In genomic region chr4:130041076-130041475, GRCm38 (mm10) we compare ENCODE assay signal across 23 mouse cellular contexts.
"Had no signal": no experiment of that assay in that cellular context is flagged by ENCODE, and none has a peak within 500 bp of the region (broad histone marks: within the 10 kb centered on the region; RNA-seq: fewer than 3 reads in every experiment).

No protein-coding gene starts in this region.

- H3K36me3 ChIP-seq: heart, embryonic 13.5 days; heart, embryonic 15.5 days; hindbrain, embryonic 13.5 days; hindbrain, embryonic 15.5 days; limb, embryonic 13.5 days; limb, embryonic 15.5 days; liver, embryonic 12.5 days had no signal

- ATAC-seq: forebrain, postnatal 0 days; hindbrain, postnatal 0 days; intestine, embryonic 16.5 days; liver, embryonic 12.5 days had no signal

- H3K27ac ChIP-seq: heart, adult 2 months; heart, embryonic 13.5 days; heart, embryonic 15.5 days; hindbrain, embryonic 13.5 days; hindbrain, embryonic 15.5 days; hindbrain, postnatal 0 days; kidney, postnatal 0 days; limb, embryonic 13.5 days; liver, embryonic 12.5 days; liver, embryonic 14.5 days had no signal

- H3K4me2 ChIP-seq: heart, embryonic 11.5 days; heart, embryonic 13.5 days; heart, embryonic 15.5 days; hindbrain, embryonic 13.5 days; hindbrain, embryonic 15.5 days; limb, embryonic 13.5 days; limb, embryonic 15.5 days; liver, embryonic 12.5 days had no signal

- H3K9me3 ChIP-seq: heart, embryonic 13.5 days; heart, embryonic 15.5 days; hindbrain, embryonic 13.5 days; hindbrain, embryonic 15.5 days; limb, embryonic 13.5 days; limb, embryonic 15.5 days; liver, embryonic 12.5 days had no signal

- H3K27me3 ChIP-seq: hindbrain, embryonic 15.5 days had no signal

- H3K9ac ChIP-seq: forebrain, postnatal 0 days; heart, embryonic 13.5 days; heart, embryonic 15.5 days; hindbrain, embryonic 13.5 days; hindbrain, embryonic 15.5 days; limb, embryonic 13.5 days; limb, embryonic 15.5 days; liver, embryonic 12.5 days; liver, embryonic 14.5 days had no signal

- DNase-seq: forebrain, postnatal 0 days; gastrocnemius, postnatal 14 days; gastrocnemius, postnatal 36 days; heart, adult 11 months; heart, adult 2 months; heart, postnatal 14 days; heart, postnatal 36 days; kidney, adult 11 months; layer of hippocampus, adult 9-11 months; layer of hippocampus, postnatal 36 days; left cerebral cortex, postnatal 4 days had no signal

- H3K4me3 ChIP-seq: heart, adult 2 months; heart, embryonic 13.5 days; heart, embryonic 15.5 days; hindbrain, embryonic 13.5 days; hindbrain, embryonic 15.5 days; limb, embryonic 13.5 days; limb, embryonic 15.5 days; liver, embryonic 12.5 days had no signal
